ENCODE assay signal across 7 mouse cellular contexts in the genomic region with DNA sequence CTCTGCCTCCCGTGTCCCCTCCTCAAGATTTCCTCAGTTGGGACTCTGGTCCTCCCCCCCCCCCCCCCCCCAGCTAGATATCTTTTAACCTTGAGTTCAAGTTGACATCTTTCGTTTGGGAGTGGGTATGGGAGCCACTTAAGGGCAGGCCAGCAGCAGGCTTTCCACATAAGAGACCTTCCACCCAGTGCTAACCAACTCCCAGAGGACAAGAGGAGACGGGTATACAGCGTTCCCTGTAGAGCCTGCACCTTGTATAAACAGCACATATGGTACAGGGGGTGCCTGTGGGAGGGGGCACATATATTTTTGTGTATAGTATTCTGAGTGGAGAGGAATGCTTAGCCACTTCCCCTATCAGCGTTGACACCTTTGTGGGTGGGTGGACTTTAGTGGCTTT. TPM values are rescaled to one million over a fixed set of nuclear protein-coding genes. Genes with fewer than 3 reads are reported as not detected.
DNase-seq lines count a peak whose midpoint lies in the region; ATAC-seq lines count a peak whose summit lies in the region.

No protein-coding gene starts in this region.

- no peaks in the 10 kb centered on the region for H3K9me3 ChIP-seq in liver, embryonic 11.5 days (ENCODE audit: control insufficient read depth, low read length)
- H3K9me3 ChIP-seq in embryonic facial prominence, embryonic 13.5 days, result no peaks in the 10 kb centered on the region
- H3K9me3 ChIP-seq in intestine, embryonic 15.5 days, result no peaks in the 10 kb centered on the region
- no peaks in the 10 kb centered on the region for H3K9me3 ChIP-seq in neural tube, embryonic 14.5 days (ENCODE audit: control insufficient read depth, low read length)

- peak overlapping the region; percentile 84 for H3K4me3 ChIP-seq in liver, embryonic 11.5 days (ENCODE audit: low read depth, low read length)
- peak overlapping the region; percentile 76 for H3K4me3 ChIP-seq in embryonic facial prominence, embryonic 13.5 days
- H3K4me3 ChIP-seq in intestine, embryonic 15.5 days (replicated peaks), result peak overlapping the region; percentile 88
- H3K4me3 ChIP-seq in neural tube, embryonic 14.5 days (ENCODE audit: low read depth, low read length), result peak overlapping the region; percentile 95

- 0 out of 2 replicates have a peak, but pooled peaks cover 3% of the 10 kb centered on the region for H3K36me3 ChIP-seq in liver, embryonic 11.5 days (ENCODE audit: control insufficient read depth, insufficient read depth, low read length)
- peaks cover 24% of the 10 kb centered on the region; the same call in 1 of the 2 replicates for H3K36me3 ChIP-seq in embryonic facial prominence, embryonic 13.5 days
- H3K36me3 ChIP-seq in intestine, embryonic 15.5 days, result peaks cover 3% of the 10 kb centered on the region; the same call in 1 of the 2 replicates
- 0 out of 2 replicates have a peak, but pooled peaks cover 3% of the 10 kb centered on the region for H3K36me3 ChIP-seq in neural tube, embryonic 14.5 days (ENCODE audit: control insufficient read depth, insufficient read depth, low read length)

- no peak overlapping the region for H3K27ac ChIP-seq in liver, embryonic 11.5 days (ENCODE audit: low read depth, low read length)
- H3K27ac ChIP-seq in embryonic facial prominence, embryonic 13.5 days, result no peak overlapping the region
- no peak overlapping the region for H3K27ac ChIP-seq in intestine, embryonic 15.5 days
- H3K27ac ChIP-seq in neural tube, embryonic 14.5 days (ENCODE audit: low read depth, low read length), result no peak overlapping the region

- H3K27me3 ChIP-seq in liver, embryonic 11.5 days (replicated peaks; ENCODE audit: control insufficient read depth, insufficient read depth, low read length), result peaks cover 3% of the 10 kb centered on the region; the same call in 1 of the 2 replicates
- H3K27me3 ChIP-seq in embryonic facial prominence, embryonic 13.5 days, result no peaks in the 10 kb centered on the region
- no peaks in the 10 kb centered on the region for H3K27me3 ChIP-seq in intestine, embryonic 15.5 days (replicated peaks)
- no peaks in the 10 kb centered on the region for H3K27me3 ChIP-seq in neural tube, embryonic 14.5 days (ENCODE audit: control insufficient read depth, insufficient read depth, low read length)

- H3K9ac ChIP-seq in liver, embryonic 11.5 days (ENCODE audit: low read depth, low read length), result no peak overlapping the region
- H3K9ac ChIP-seq in embryonic facial prominence, embryonic 13.5 days, result peak overlapping the region; percentile 99
- H3K9ac ChIP-seq in intestine, embryonic 15.5 days, result peak overlapping the region; percentile 93; the same call in 1 of the 2 replicates
- peak overlapping the region; percentile 98 for H3K9ac ChIP-seq in neural tube, embryonic 14.5 days (replicated peaks; ENCODE audit: low read depth, low read length)

- 35% methylated on average over 5 of the region's 5 CpGs for WGBS in liver, embryonic 11.5 days
- 12% methylated on average over 5 of the region's 5 CpGs for WGBS in embryonic facial prominence, embryonic 13.5 days
- WGBS in intestine, embryonic 15.5 days, result 25% methylated on average over 5 of the region's 5 CpGs
- 12% methylated on average over 5 of the region's 5 CpGs for whole genome bisulfite sequencing in neural tube, embryonic 14.5 days

- no peak for ATAC-seq in liver, embryonic 11.5 days (replicated peaks; ENCODE audit: low FRiP score)
- ATAC-seq in embryonic facial prominence, embryonic 13.5 days (ENCODE audit: insufficient number of reproducible peaks, insufficient read depth, low FRiP score, low TSS enrichment, low read depth), result no peak
- no peak for ATAC-seq in intestine, embryonic 15.5 days
- ATAC-seq in neural tube, embryonic 14.5 days (ENCODE audit: low read depth), result no peak

- H3K4me1 ChIP-seq in liver, embryonic 11.5 days (replicated peaks; ENCODE audit: control insufficient read depth, insufficient read depth, low read length), result peaks cover 60% of the 10 kb centered on the region
- H3K4me1 ChIP-seq in embryonic facial prominence, embryonic 13.5 days, result peaks cover 69% of the 10 kb centered on the region
- peaks cover 67% of the 10 kb centered on the region for H3K4me1 ChIP-seq in intestine, embryonic 15.5 days (replicated peaks)
- H3K4me1 ChIP-seq in neural tube, embryonic 14.5 days (ENCODE audit: control insufficient read depth, insufficient read depth, low read length), result peaks cover 67% of the 10 kb centered on the region

- no peak for DNase-seq in liver, embryonic 11.5 days (ENCODE audit: low spot score)
- no peak for DNase-seq in liver
- DNase-seq in layer of hippocampus, adult 8-10 months (ENCODE audit: low spot score in 2 of 2), result no peak
- DNase-seq in embryo, embryonic 10.5 days (ENCODE audit: low spot score), result no peak

- H3K4me2 ChIP-seq in liver, embryonic 11.5 days, result peak overlapping the region; percentile 95
- peak overlapping the region; percentile 94 for H3K4me2 ChIP-seq in embryonic facial prominence, embryonic 13.5 days
- peak overlapping the region; percentile 93 for H3K4me2 ChIP-seq in intestine, embryonic 15.5 days (replicated peaks)
- peak overlapping the region; percentile 97 for H3K4me2 ChIP-seq in neural tube, embryonic 14.5 days (ENCODE audit: low read depth, low read length)

RNA-seq across cellular contexts. Expression of gene Tle3, which starts 2.8 kb away (rescaled TPM):
- 15.0 and 15.8 TPM in 2 replicates for polyA plus RNA-seq in liver, embryonic 11.5 days (2014; fragmentation: Nextera tagmentation; extraction: Ambion mirVana)
- polyA plus RNA-seq in embryonic facial prominence, embryonic 13.5 days (2015; fragmentation: Nextera tagmentation; extraction: Ambion mirVana), result 38.9 and 39.5 TPM in 2 replicates
- 18.6 and 20.3 TPM in 2 replicates for polyA plus RNA-seq in intestine, embryonic 15.5 days (2015; fragmentation: Nextera tagmentation; extraction: Ambion mirVana)
- 18.7 and 22.5 TPM in 2 replicates for polyA plus RNA-seq in neural tube, embryonic 14.5 days (2014; fragmentation: Nextera tagmentation; extraction: Ambion mirVana)
- 10 to 100 TPM; 47.8 to 62.3 (median 56.9) TPM for total RNA-seq in layer of hippocampus, adult 8-10 months (2022)
